Mouse (Mus musculus) heart, embryonic 13.5 days (tissue): ENCODE data around the gene Uqcrq. TPM values are rescaled to one million over a fixed set of nuclear protein-coding genes. Genes with fewer than 3 reads are reported as not detected.
"Not testable (repeated sequence)": the region's sequence is repeated elsewhere in the genome, so short reads cannot be mapped to it uniquely, and the experiment has no call there.

Source experiments
- ATAC-seq: fragments of 200-750 bp; cut with Nextera tagmentation; 2 replicates; pipeline ENCODE4 v1.8.0; 2017; ENCODE audit warnings: moderate TSS enrichment; ENCODE audit not compliant: insufficient number of reproducible peaks, low FRiP score, low TSS enrichment; ENCODE audit errors: extremely low read depth
- H3K27ac ChIP-seq: fragments of 300-500 bp; sonication (generic); replicated peaks from 2 replicates; pipeline ENCODE4 v1.5.1; 2015; ENCODE audit warnings: moderate library complexity, mild to moderate bottlenecking, inconsistent platforms
- H3K27me3 ChIP-seq: fragments of 300-500 bp; sonication (generic); replicated peaks from 2 replicates; pipeline ENCODE4 v1.6.1; 2015; ENCODE audit warnings: mild to moderate bottlenecking, inconsistent platforms
- H3K36me3 ChIP-seq: fragments of 300-500 bp; sonication (generic); 2 replicates; pipeline ENCODE4 v1.6.1; 2015; ENCODE audit warnings: mild to moderate bottlenecking, inconsistent platforms
- H3K4me1 ChIP-seq: fragments of 300-500 bp; sonication (generic); 2 replicates; pipeline ENCODE4 v1.6.1; 2015; ENCODE audit warnings: inconsistent platforms
- H3K4me2 ChIP-seq: fragments of 300-500 bp; sonication (generic); 2 replicates; pipeline ENCODE4 v1.6.1; 2015; ENCODE audit warnings: inconsistent platforms, mild to moderate bottlenecking, moderate library complexity
- H3K4me3 ChIP-seq: fragments of 300-500 bp; sonication (generic); 2 replicates; pipeline ENCODE4 v1.5.1; 2015; ENCODE audit warnings: moderate library complexity, mild to moderate bottlenecking, inconsistent platforms
- H3K9ac ChIP-seq: fragments of 300-500 bp; sonication (generic); 2 replicates; pipeline ENCODE4 v1.6.1; 2015; ENCODE audit warnings: inconsistent platforms, mild to moderate bottlenecking, moderate library complexity
- H3K9me3 ChIP-seq: fragments of 300-500 bp; sonication (generic); 2 replicates; pipeline ENCODE4 v1.6.1; 2016; ENCODE audit warnings: inconsistent platforms
- WGBS: fragments of 180-500 bp; shearing (Covaris S2); methylation state at CpG from one replicate; pipeline ENCODE4 v1.1.7; 2015; ENCODE audit warnings: mixed read lengths; 5-methylcytosine and 5-hydroxymethylcytosine counted together
- polyA plus RNA-seq: library from polyadenylated mRNA; unstranded; fragments of >200 nt; fragmentation: Nextera tagmentation; extraction: Ambion mirVana; gene quantifications from 2 replicates; pipeline ENCODE4 v1.2.1, GENCODE M21; 2015

Uqcrq gene
- polyA plus RNA-seq, 1 experiment from 2014 or later, result 1,048 TPM

GRCm38 (mm10) chr11:53429182-53429581 lies 1.4 kb downstream of the Uqcrq start:
- Histone ChIP-seq H3K9ac (peak overlapping the region; percentile 94; the same call in 1 of the 2 replicates), H3K4me2 (peak overlapping the region; percentile 74)

GRCm38 (mm10) chr11:53428716-53429057 lies 1.9 kb downstream of the Uqcrq start:
- no peaks in the 10 kb centered on the region for H3K27me3 ChIP-seq
- H3K4me1 ChIP-seq, result peaks cover 33% of the 10 kb centered on the region
- no peak overlapping the region for H3K9ac ChIP-seq
- H3K4me3 ChIP-seq, result no peak overlapping the region
- H3K4me2 ChIP-seq, result no peak overlapping the region
- ATAC-seq, result no peak
- no peaks in the 10 kb centered on the region for H3K9me3 ChIP-seq
- peaks cover 16% of the 10 kb centered on the region for H3K36me3 ChIP-seq
- WGBS, result 96% methylated on average over 5 of the region's 5 CpGs
- no peak overlapping the region for H3K27ac ChIP-seq

More at GRCm38 (mm10) chr11:53429182-53429581, 1.4 kb downstream of the Uqcrq start:
- H3K4me3 ChIP-seq, result peak overlapping the region; percentile 69
- H3K9me3 ChIP-seq, result no peaks in the 10 kb centered on the region
- no peaks in the 10 kb centered on the region for H3K27me3 ChIP-seq
- H3K36me3 ChIP-seq, result peaks cover 16% of the 10 kb centered on the region
- no peak overlapping the region for H3K27ac ChIP-seq
- no peak for ATAC-seq
- H3K4me1 ChIP-seq, result peaks cover 33% of the 10 kb centered on the region

DNA sequence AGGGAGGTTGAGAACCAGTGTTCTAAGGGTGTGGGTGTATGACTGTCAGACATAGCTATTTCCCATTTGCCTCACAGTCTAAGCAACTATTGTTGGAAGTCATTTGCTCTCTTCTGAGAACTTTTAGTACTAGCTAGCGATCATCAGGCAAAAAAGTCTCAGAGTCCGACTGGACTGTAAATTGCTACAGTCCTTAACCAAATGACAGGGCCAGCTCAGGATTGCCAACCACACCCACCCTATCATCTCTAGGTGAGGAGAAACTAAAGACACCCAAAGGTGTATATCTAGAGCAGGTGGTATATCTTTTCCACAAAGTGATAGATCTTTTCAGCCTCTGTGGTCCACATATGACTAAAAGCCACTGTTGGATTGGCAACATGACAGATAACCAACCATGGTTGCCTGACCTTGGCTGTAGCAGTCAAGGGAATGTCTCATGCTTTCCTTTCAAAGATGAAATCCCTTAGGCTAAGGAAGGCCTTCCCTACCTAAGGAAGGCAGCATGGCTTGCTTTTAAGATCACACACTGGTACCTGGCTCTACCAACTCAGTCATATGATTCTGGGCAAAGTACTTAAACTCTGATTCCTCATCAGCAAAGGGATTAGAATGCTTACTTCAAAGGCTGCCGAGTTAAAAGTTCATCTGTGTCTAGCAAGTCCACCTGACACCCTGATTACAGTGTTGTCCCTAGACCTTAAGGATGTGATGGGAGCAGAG lies 2.5 kb downstream of the Uqcrq start:
- no peak overlapping the region for H3K4me2 ChIP-seq
- H3K27me3 ChIP-seq, result no peaks in the 10 kb centered on the region
- 84% methylated on average over 3 of the region's 3 CpGs for WGBS

DNA sequence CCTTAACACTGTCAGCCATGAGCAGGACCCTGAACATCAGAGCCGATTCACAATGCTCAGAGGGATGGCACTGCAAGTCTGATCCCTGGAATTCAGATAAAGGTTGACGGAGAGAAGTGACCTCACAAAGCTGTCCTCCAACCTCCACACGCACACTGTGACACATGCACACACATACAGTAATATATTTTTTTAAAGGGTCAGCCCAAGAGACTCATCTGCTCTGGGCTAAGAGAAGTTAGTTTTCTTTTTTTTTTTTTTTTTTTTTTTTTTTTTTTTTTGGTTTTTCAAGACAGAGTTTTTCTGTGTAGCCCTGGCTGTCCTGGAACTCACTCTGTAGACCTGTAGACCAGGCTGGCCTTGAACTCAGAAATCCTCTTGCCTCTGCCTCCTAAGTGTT lies 3.7 kb downstream of the Uqcrq start:
- not testable (repeated sequence) for H3K9me3 ChIP-seq, H3K4me2 ChIP-seq, ATAC-seq, H3K27me3 ChIP-seq, H3K4me3 ChIP-seq
- peak overlapping the region; percentile 60 for H3K27ac ChIP-seq
- H3K36me3 ChIP-seq, result peaks cover 23% of the 10 kb centered on the region
- H3K9ac ChIP-seq, result 0 out of 2 replicates have a peak overlapping the region, but pooled peaks have one; percentile 52
- H3K4me1 ChIP-seq, result peaks cover 30% of the 10 kb centered on the region
- 41% methylated on average over 3 of the region's 3 CpGs for WGBS

More for the DNA sequence above, 2.5 kb downstream of the Uqcrq start:
- Histone ChIP-seq H3K9me3 (no peaks in the 10 kb centered on the region), H3K4me3 (no peak overlapping the region), H3K27ac (no peak overlapping the region), H3K9ac (no peak overlapping the region), H3K36me3 (peaks cover 16% of the 10 kb centered on the region), H3K4me1 (peaks cover 31% of the 10 kb centered on the region)
- no peak for ATAC-seq

DNA sequence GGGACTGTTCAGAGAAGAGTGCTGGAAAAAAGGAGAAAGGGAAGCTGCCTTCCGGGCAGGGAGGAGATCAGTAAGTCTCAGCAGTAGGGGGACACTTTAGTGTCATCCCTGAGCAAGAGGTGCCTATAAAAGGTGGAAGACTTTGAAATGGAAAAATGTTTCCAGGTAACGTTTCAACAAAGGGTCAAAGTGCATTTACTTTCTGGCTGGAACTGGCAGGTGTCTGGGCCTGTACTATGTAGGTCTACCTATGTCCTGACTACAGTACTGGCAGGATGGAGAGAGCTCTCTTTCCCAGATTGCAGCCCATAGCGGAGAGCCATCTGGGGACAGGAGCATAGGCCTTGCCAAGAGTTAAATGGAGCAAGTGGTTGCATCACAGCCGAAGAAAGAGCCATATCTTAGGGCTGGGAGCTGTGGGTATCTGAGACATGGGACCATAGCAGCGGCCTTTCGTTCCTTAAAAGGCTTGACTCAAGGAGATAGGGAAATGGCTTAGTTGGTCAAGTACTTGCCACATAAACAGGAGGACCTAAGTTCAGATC lies 4.8 kb downstream of the Uqcrq start:
- Histone ChIP-seq H3K4me3 (no peak overlapping the region), H3K9ac (no peak overlapping the region), H3K36me3 (peaks cover 32% of the 10 kb centered on the region), H3K4me1 (peaks cover 22% of the 10 kb centered on the region), H3K27me3 (no peaks in the 10 kb centered on the region), H3K27ac (peak overlapping the region; percentile 33; the same call in 1 of the 2 replicates), H3K9me3 (no peaks in the 10 kb centered on the region), H3K4me2 (no peak overlapping the region)
- 75% methylated on average over 6 of the region's 6 CpGs for WGBS
- no peak for ATAC-seq

GRCm38 (mm10) chr11:53425251-53425650 lies 5.4 kb downstream of the Uqcrq start:
- peaks cover 22% of the 10 kb centered on the region for H3K4me1 ChIP-seq
- H3K9me3 ChIP-seq, result no peaks in the 10 kb centered on the region
- no peaks in the 10 kb centered on the region for H3K27me3 ChIP-seq
- ATAC-seq, result no peak
- H3K27ac ChIP-seq, result peak overlapping the region; percentile 33
- H3K9ac ChIP-seq, result no peak overlapping the region
- peaks cover 36% of the 10 kb centered on the region for H3K36me3 ChIP-seq
- no peak overlapping the region for H3K4me3 ChIP-seq
- 43% methylated on average over 3 of the region's 3 CpGs for WGBS
- no peak overlapping the region for H3K4me2 ChIP-seq

GRCm38 (mm10) chr11:53424826-53425225 lies 5.8 kb downstream of the Uqcrq start:
- Histone ChIP-seq H3K27ac (peak overlapping the region; percentile 33), H3K27me3 (no peaks in the 10 kb centered on the region), H3K4me3 (no peak overlapping the region), H3K4me2 (no peak overlapping the region), H3K9me3 (no peaks in the 10 kb centered on the region), H3K9ac (no peak overlapping the region), H3K4me1 (peaks cover 19% of the 10 kb centered on the region), H3K36me3 (peaks cover 41% of the 10 kb centered on the region)
- WGBS, result 51% methylated on average over 2 of the region's 2 CpGs
- ATAC-seq, result no peak

DNA sequence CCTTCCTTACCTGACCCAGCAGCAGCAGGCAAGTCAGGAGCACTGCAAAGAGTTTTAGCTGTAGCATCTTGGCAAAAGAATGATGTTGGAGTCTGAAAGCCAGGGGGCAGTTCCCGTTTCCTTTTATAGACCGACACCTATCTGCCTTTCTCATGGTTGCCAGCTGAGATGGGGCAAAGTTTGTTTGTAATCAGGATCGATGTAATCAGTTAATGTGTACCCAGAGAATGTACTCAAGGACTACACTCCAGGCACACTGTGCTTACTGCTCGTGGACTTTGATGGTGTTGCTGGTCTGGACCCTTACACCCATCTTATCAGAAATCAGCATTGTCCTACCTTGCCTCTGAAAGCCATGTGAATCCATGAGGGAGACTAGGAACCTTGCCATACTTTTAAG lies 7.6 kb downstream of the Uqcrq start, which contains the start of gene Leap2:
TSS of gene Leap2 (minus strand) at position 135 of the 400 bp plus-strand sequence.
- H3K27me3 ChIP-seq, result no peaks in the 10 kb centered on the region

GRCm38 (mm10) chr11:53418048-53418447 lies 12.6 kb downstream of the Uqcrq start:
- H3K27me3 ChIP-seq, result no peaks in the 10 kb centered on the region
- ATAC-seq, result no peak
- H3K36me3 ChIP-seq, result peaks cover 88% of the 10 kb centered on the region

More for the DNA sequence above, 7.6 kb downstream of the Uqcrq start, which contains the start of gene Leap2:
- H3K36me3 ChIP-seq, result peaks cover 43% of the 10 kb centered on the region
- ATAC-seq, result no peak
- H3K4me2 ChIP-seq, result no peak within 1 kb of the TSS
- no peak within 1 kb of the TSS for H3K4me3 ChIP-seq
- no peaks in the 10 kb centered on the region for H3K9me3 ChIP-seq
- WGBS, result 83% methylated on average over 4 of the region's 4 CpGs
- H3K4me1 ChIP-seq, result peaks cover 11% of the 10 kb centered on the region
- H3K27ac ChIP-seq, result no peak within 1 kb of the TSS
- H3K9ac ChIP-seq, result no peak within 1 kb of the TSS

GRCm38 (mm10) chr11:53413871-53414270 lies 16.8 kb downstream of the Uqcrq start:
- Histone ChIP-seq H3K9ac (no peak overlapping the region), H3K9me3 (no peaks in the 10 kb centered on the region), H3K4me2 (no peak overlapping the region), H3K4me1 (no peaks in the 10 kb centered on the region), H3K27me3 (no peaks in the 10 kb centered on the region), H3K4me3 (no peak overlapping the region), H3K36me3 (peaks cover 96% of the 10 kb centered on the region), H3K27ac (no peak overlapping the region)
- 81% methylated on average over 4 of the region's 4 CpGs for WGBS
- ATAC-seq, result no peak

More at GRCm38 (mm10) chr11:53418048-53418447, 12.6 kb downstream of the Uqcrq start:
- H3K4me2 ChIP-seq, result no peak overlapping the region
- no peaks in the 10 kb centered on the region for H3K9me3 ChIP-seq
- no peak overlapping the region for H3K9ac ChIP-seq
- H3K4me3 ChIP-seq, result no peak overlapping the region
- no peaks in the 10 kb centered on the region for H3K4me1 ChIP-seq
- H3K27ac ChIP-seq, result no peak overlapping the region

DNA sequence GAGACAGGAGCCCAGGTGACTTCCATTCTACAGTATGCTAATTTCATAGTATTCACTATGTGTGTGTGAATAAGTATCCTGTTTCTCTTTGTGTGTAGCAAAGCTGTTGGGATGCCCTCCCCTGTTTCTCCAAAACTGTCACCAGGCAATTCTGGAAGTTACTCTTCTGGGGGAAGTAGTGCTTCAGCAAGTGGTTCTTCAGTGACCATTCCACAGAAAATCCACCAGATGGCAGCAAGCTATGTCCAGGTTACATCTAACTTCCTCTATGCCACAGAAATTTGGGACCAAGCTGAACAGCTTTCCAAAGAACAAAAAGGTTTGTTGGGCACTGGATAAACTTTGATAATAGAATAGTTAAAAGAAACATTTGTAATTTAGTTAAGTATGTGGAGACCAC lies 18.9 kb downstream of the Uqcrq start:
- Histone ChIP-seq H3K36me3 (peaks cover 95% of the 10 kb centered on the region), H3K27ac (no peak overlapping the region)
- no peak for ATAC-seq

GRCm38 (mm10) chr11:53403638-53404037 lies 27.0 kb downstream of the Uqcrq start:
- Histone ChIP-seq H3K27ac (no peak overlapping the region), H3K9ac (no peak overlapping the region), H3K4me1 (no peaks in the 10 kb centered on the region), H3K4me2 (no peak overlapping the region), H3K27me3 (no peaks in the 10 kb centered on the region), H3K9me3 (no peaks in the 10 kb centered on the region), H3K36me3 (peaks cover 94% of the 10 kb centered on the region), H3K4me3 (no peak overlapping the region)
- no peak for ATAC-seq
- 80% methylated on average over 1 of the region's 1 CpGs for whole genome bisulfite sequencing

More for the DNA sequence above, 18.9 kb downstream of the Uqcrq start:
- Histone ChIP-seq H3K9me3 (no peaks in the 10 kb centered on the region), H3K4me1 (no peaks in the 10 kb centered on the region), H3K27me3 (no peaks in the 10 kb centered on the region), H3K4me3 (no peak overlapping the region), H3K4me2 (no peak overlapping the region), H3K9ac (no peak overlapping the region)
